Mouse (Mus musculus) liver, embryonic 14.5 days (tissue): ENCODE data around the gene Cep41.

Experiments
- CTCF ChIP-seq: IDR thresholded peaks from 2 replicates; pipeline ENCODE4 v1.5.1; 2016; ENCODE audit warnings: antibody characterized with exemption, low read depth, control low read depth
- EP300 ChIP-seq: IDR thresholded peaks from 2 replicates; pipeline ENCODE4 v1.6.1; 2016; ENCODE audit warnings: antibody characterized with exemption, low read depth

- TF ChIP-seq CTCF (no peak), EP300 (no peak)
These were observed 723 bp downstream of the Cep41 start for GRCm38 (mm10) chr6:30692826-30693225.
